Mouse (Mus musculus) megakaryocyte-erythroid progenitor cell, adult 5-6 weeks (primary cell): ENCODE measurements around the gene Tbrg4. TPM values are rescaled to one million over a fixed set of nuclear protein-coding genes. Genes with fewer than 3 reads are reported as not detected.

ENCODE experiments used
- ATAC-seq: replicated peaks from 2 replicates; pipeline ENCODE4 v1.8.0; 2016; ENCODE audit warnings: mild to moderate bottlenecking, inconsistent platforms; ENCODE audit not compliant: severe bottlenecking, poor library complexity, low FRiP score, low TSS enrichment
- total RNA-seq, 2 experiments: library from RNA; stranded (forward) in 1 of 2; stranded (reverse) in 1 of 2; fragments of 200-1000, 215-1000 nt in 1 of 2; fragments of >200 nt in 1 of 2; fragmentation: Nextera tagmentation in 1 of 2; gene quantifications; 2 replicates each; pipeline ENCODE4 v1.2.3; 2014 to 2017

Gene Tbrg4
- total RNA-seq, 2 experiments from 2014 or later = 51.5 to 130 TPM

DNA sequence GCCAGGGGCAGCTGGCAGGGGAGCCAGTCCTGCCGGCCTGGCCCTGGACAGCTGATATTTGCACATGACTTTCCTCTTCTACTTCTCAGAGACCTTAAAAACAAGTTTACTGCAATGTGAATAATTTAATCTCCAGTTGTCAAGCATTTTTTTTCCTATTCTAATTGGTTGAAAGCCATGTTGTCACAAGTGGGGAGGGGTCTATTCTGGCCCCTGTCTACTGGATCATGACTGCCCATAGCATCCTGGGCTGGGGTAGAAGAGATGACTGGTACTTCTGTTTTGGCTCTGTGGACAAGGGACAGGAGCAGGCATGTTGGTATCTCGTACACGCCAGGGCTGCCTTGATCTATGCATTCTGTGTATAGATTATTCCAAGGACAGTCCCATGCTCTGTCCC is 29.3 kb downstream of the Tbrg4 start:
- ATAC-seq = no peak

DNA sequence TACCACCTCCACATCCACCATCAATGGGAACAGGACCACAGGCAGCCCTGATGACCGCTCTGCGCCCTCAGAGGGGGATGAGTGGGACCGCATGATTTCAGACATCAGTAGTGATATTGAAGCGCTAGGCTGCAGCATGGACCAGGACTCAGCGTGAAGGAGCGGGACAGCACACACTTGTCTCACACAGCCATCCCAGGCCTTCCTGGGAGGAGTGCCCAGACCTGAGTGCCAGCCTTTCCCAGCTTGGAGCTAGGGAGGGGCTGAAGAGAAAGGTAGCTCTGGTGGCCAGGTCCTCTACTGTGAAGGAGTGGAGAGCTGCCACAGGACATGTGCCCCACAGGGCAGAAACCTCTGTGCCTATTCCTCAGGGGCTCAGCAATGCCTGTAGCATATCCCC is 29.7 kb downstream of the Tbrg4 start:
- no peak for ATAC-seq

DNA sequence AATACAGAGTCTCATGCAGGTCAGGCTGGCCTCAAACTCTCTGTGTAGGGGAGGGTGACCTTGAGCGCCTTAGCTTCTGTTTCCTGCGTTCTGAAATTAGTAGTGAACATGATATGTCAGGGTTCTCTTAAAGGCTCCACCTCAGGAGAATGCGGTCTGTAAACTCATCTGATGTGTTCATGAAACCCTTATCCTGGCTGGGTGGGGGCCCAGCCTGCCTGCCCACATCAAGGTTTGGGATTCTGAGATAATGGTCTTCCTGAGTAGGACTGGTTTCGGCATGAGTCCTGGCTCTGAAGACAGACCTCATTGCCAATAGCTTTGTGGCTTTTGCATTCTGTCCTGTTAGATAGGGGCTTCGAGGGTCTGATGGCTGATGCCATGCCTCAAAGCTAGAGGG is 30.5 kb downstream of the Tbrg4 start:
- ATAC-seq = peak; percentile 69

DNA sequence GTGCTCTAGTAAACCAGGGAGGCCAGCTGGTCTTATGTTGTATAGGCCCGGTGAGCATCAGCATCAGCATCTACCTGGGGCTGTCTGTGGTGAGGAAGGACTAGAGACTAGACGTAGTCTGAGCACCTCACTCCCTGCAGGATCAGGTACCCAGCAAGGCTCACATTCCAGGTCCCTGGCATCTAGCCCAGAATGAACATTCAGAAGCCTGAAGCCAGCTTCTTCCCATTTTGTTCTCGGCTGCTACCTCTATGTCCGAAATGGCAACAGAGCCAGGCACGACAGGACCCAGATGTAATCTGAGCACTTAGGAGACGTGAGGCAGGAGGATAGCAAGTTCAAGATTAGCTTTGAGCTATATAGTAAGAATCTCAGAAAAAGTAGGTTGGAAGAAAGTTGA is 31.0 kb downstream of the Tbrg4 start:
- ATAC-seq = no peak

DNA sequence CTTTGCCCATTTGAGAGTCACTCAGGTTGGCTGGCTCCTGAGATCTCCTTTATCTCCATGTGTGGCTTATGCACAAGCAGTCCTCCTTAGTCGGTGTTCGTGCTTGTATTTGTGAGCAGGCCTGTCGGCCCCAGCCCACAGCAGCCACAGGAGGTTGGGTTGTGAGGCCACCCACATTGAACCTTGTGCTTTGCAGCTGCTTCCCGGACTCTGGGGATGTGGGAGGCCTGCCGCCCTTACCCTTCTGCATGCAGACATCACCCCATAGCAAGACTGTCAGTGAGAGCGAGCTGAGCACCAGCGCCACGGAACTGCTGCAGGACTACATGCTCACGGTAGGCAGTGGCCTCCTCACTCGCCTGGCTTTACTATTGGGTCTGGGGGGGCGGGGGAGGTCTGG is 32.5 kb downstream of the Tbrg4 start:
- ATAC-seq = no peak

DNA sequence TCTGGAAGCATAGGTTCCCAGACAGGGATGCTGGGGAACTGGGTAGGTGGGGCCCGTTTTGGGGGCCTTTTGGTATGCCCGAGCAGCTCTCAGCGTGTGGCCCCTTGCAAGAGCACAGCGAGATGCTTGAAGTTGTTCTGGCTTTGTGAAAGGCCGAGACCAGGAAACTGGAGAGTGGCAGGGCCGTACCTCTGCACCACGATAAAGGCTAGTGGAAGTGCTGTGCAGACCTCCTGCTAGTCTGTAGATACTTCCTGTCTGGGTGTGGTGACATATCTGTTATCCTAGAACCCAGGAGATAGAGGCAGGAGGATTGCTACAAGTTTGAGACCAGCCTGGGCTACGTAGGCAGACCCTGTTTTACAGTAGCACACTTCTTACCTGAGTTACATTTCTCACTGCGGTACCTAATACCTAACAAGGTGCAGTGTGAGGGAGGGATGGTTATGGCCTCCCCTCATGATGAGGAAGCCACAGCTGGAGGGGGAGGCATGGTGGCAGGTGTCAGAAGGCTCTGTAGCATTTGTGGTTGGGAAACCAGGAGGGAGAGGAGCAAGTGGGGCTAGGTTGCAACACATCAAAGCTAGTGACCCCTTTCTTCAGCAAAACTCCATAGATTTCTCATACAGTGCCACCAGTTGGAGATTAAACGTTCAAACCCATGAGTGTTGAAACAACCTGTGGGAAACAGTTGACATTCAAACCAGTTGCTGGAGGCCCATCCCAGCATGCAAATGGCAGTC is 34.8 kb downstream of the Tbrg4 start:
- peak; percentile 52 for ATAC-seq

DNA sequence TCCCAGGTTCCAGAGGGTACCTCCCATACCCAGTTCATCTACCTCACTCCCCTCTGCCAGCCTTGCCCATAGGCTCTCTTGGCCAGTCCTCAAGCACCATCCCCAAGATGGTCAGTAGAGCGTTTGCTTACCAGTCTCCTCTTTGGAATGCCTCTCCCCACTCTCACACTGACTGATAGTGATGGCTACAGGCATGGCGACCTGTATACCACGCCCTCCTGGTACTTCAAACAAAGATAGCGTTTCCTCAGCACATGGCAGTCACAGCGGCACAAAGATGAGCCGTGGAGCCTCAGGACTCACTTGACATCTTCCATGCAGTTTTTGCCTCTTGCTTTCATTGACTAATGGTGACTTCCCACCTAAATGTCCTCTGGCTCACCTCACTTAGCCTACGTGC is 36.0 kb downstream of the Tbrg4 start:
- ATAC-seq = peak; percentile 29; the same call in 1 of the 2 replicates

DNA sequence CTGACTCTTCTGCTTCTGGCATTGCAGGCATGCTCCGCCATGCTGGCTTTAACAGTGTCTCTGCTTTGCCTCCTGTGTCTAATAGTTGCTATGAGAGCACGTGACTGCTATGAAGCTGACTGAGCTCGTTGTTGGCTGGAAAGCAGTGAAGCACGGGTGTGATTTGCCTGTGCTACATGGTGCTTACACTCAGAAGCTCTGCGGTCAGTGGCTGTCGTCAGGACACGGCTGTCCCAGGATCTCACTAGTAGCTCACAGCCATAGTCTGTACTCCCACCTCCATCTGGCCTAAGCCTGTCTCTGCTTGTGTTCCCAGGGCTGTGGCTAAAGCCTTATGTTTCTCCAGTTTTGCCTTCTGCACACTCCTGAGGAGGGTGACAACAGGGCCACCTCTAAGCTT is 37.6 kb downstream of the Tbrg4 start:
- ATAC-seq = no peak

DNA sequence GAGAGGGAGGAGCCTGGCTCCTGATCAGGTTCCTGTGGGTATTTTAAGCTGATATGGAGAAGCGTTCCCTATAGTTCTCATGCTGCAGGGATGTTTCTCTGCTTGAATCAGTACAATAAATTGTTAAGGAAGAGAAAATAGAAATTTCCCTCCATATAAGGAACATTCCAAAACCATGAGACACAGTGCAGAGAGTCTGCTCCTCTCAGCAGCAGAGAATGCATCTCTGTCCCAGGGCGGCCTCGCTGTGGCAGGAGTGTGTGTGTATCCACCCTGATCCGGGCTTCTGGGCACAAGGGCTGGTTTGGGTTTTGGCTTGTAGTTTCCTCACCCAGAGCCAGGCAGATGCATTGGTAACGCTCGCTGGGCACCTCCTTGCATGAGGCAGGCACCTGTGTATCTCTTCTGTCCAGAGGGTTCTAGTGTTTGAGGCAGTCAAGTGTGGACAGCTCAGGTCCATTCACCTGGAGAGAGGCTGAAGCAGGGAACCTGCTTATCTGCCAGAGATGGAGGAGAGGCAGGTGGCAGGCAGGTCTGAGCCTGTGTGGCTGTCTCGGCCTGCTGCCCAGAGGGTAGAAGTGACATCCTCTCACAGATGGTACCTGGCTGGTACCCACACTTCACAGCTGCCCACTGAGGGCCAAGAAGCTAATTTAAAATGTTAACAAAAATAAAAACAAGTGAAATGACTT is 38.5 kb downstream of the Tbrg4 start:
- no peak for ATAC-seq

DNA sequence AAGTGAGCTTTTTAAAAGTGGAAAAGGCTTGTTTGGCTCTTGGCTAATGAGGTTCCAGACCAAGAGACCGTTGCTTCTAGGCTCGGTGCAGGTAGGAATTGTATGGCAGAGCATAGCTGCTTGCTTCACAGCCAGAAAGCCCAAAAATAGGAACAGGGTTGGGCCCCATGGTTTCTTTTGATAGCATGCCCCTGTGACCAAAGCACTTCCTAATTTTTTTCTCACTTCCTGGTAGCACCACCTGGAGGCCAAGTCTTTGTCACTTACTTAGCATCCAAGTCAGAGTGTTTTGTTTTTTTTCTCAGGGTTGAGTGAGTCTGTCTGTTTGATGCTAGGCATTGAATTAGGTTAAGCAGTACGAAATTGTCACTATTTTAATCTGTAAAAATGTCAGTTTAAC is 39.2 kb downstream of the Tbrg4 start:
- ATAC-seq = no peak

DNA sequence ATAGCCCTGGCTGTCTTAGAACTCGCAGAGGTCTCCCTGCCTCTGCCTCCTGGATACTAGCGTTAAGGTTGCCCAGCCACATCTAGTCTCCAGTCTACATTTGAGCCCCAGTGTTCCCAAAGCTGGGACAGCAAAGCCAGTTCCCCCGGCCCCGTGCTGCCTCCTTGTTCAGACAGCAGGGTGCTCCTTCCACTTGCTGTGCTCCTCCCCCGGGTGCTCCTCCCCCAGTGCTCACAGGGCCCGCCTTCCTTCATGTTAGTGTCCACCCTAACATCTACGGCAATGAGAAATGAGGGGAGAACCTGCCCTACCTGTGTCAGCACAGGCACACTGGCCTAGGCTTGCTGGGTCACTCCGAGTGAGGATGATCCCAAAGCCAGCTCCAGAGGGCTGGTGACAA is 40.1 kb downstream of the Tbrg4 start:
- no peak for ATAC-seq

DNA sequence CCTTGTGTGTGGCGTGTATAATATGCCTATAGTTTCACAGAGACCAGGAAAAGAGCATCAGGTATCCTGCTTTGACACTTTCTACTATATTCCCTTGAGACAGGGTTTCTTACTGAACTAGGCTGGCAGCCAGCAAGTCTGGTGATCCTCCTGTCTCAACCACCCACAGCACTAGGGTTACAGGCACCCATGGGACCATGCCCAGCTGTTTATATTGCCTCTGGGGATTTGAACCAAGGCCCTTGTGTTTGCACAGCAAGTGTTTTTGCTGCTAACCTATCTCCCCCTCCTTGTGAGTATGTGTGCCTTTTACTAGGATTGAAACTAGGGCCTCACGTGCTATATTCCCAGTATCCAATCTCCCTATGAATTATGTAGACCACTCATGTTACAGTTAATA is 44.3 kb downstream of the Tbrg4 start:
- no peak for ATAC-seq

DNA sequence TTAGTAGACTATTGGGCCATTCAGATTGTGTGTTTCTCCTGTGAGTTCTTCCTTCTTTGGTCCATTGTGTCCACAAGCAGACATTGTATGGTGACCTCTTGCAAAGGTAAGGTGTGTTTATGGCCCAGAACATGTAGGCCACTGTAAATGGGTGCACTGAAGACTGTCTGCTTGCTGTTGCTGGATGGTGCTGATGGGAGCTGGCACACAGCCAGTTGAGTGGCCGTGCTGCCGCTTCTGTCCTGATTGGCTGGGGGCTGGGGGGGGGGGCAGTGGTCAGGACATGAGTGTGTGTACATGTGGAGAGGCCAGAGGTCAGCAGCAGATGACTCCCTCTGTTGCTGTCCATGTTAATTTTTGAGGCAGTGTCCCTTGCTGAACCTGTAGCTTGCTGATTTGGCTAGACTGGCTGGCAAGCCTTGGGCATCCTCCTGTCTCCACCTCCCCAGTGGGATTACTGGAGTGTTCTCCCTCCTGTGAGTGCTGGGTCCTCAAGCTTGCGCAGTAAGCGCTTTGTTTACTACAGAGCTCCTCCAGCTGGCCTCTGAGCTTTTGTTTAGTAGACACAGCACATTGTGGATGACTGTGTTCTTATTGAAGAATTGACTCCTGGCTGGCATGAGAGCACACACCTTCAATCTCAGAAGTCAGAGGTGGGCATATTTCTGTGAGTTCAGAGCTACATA is 45.7 kb downstream of the Tbrg4 start:
- no peak for ATAC-seq

DNA sequence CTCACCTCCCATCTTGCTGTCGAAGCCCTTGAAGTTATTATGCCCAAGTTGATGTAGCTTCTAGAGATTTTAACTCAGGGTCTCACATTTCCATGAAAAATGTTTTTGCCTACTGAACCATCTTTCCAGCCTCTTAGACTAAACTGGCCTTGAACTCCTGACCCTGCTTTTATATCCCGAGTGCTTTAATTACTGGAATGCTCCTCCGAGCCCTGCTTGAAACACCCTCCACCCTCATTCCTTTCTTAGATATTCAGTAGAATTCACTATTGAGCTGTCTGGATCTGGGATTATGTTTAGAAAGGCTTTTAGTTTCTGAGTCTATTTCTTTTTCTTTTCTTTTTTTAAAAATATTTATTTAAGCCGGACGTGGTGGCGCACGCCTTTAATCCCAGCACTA is 46.5 kb downstream of the Tbrg4 start:
- no peak for ATAC-seq

DNA sequence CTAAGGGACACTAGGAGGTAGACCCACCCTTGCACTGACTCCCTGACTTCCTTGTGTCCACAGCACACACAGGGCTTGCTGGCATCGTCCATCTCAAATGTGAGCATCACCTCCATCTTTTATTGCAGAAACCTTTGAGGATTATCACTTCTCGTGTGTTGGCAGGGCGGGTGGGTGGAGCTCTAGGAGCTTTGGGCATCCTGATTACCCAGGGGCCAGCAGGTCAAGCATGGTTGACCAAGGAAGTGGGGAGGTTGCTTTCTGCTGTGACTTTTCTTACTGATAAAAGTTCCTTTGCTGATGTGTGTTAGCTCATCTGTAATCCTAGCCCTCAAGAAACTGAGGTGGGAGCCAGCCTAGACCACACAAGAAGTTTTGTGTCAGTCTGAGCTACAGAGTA is 49.7 kb downstream of the Tbrg4 start:
- ATAC-seq = no peak

DNA sequence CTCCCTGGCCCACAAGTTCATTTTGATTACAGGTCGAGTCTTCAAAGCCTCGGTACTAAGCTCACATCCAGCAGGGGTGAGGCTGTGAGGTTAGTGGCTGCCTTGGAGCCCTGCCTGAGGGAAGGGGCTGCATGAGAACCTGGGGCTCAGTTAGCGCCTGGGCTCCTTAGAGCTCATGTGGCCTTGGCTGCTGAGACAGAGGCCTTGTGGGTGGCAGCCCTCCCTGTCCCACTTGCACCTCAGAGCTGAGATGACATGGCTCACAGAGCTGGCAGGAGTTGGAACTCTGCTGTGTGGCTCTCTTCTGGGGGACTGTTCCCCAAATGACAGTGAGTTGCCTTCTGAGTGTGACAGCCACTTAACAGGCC is 56.5 kb downstream of the Tbrg4 start:
- ATAC-seq = peak; percentile 11

DNA sequence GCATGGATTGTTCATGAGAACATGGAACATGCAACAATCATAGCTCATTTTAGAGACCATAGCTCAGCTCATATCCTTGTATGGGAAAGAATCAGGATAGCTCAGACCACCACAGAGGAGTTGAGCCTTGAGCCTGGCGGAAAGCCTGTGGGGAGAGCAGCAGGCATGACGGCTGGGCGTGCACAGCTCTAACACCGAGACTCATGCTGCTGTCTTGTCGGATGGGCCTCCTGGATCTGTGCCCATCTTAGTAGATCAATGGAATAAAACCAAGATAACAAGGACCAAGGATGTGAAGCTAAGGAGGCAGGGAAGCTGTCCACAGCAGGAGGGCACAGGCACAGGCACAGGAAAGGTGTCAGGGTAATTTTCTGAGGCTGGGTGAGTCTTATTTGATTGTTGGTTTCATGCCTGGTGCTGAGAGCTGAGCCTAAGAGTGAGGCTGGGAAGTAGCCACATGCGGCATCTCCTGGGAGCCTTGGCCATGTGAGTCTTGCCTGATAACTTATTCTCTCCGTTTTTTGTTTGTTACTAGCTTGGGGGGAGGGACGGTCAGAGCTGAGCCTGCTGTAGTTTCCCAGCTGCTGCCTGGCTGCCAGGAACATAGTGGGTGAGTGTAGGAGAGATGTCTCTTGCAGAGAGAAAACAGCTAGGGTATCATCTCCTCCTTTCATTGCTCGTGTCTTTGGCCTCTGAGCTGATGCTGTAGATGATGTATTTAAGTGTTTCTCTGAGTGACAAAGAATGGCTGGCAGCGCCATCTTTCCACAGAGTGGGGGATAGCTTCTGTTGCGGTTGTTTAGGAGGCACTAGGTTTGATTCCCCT is 57.1 kb downstream of the Tbrg4 start:
- peak; percentile 45 for ATAC-seq

DNA sequence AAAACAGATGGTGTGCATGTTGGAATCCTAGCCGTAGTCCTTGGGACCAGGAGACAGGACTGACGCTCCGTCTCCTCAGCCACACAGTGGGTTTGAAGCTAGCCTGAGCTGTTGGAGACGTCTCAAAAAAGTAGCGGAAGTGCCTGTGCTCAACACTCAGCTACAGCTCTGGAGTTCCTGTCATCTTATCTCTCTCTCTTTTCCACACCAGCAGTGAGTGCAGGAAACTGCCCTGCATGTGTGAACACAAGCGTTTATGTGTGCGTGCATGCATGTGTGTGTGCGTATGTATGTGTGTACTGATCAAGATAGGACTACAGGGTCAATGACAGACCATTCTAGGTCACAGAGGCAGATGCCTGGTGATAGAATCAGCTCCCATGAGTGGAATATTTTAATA is 57.9 kb downstream of the Tbrg4 start:
- peak; percentile 54 for ATAC-seq

DNA sequence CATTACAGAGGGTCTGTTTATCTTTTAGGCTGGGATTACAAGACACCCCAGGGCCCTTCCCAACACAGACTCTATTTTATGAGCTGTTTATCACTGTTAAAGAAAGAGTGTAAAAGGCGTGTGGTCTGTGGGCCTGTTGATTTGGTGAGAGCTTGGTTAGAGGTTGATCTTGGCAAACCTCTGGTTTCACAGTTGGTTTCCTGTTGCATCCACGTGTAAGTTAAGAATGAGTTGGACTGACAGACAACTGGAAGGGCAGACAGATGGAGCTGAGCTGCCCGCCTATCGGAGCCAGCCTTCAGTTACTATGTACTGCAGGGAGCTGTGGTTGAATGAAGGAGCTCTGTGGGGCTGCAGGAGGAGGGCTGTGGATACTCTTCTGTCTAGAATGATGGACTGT is 59.4 kb downstream of the Tbrg4 start:
- ATAC-seq = peak; percentile 48
